Mouse (Mus musculus): ENCODE measurements around the gene Myh2.

DNA sequence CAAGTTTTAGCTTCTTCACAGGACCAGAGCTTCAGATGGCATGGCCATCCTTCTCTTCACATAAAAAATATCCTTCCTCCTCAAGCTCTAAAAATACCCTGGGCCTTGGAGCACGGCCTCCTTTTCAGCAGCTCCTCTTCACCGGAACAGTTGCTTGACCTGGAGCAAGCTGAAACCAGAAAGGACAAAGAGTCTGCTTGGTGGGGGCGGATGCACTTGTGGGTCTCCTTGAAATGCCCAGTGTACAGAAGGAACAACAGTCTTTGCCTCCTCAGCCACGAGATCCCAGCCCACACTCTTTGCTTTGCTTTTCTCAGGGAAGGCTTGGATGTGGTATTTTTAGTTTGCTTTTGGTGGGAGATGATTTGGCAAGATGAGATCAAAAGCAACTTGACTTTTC lies 7.1 kb upstream of the Myh2 start:
- TF ChIP-seq CTCF (IDR thresholded peaks at IDR 0.05; ENCODE audit: borderline replicate concordance, control insufficient read depth, extremely low read depth, insufficient read depth, low read length, poor library complexity) (no peak), POLR2A (IDR thresholded peaks at IDR 0.05; ENCODE audit: control insufficient read depth, extremely low read depth, insufficient read depth, low read length, poor library complexity) (no peak)
